ENCODE assay signal across 8 mouse cellular contexts in the genomic region with DNA sequence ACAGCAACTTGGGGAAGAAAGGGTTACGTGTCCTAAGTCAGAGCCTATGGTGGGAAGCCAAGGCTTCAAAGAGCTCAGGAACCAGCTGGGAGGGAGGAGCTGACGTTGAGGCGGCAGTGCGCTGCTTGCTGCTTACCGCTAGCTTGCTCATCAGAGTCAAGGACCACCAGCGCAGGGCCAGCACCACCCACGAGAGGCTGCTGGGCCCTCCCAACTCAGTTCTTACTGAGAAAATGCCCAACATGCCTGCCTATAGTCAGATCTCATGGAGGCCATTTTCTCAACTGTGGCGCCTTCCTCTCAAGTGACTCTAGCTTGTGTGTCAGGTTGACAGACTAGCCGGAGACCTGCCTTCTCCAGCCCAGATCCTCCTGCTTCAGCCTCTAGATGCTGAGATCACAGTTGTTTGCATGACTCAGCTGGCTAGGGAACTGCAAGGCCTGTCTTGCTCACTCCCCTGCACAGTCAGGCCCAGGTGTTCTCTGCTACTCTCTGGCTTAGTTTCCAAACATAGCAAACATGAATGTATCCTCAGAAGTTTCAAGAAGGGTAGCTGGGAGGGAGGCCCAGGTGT. TPM values are rescaled to one million over a fixed set of nuclear protein-coding genes. Genes with fewer than 3 reads are reported as not detected.
DNase-seq lines count a peak whose midpoint lies in the region; ATAC-seq and TF ChIP-seq lines count a peak whose summit lies in the region.

No protein-coding gene starts in this region.

- peak overlapping the region; percentile 5; the same call in 1 of the 2 replicates for H3K4me2 ChIP-seq in lung, embryonic 14.5 days
- peak overlapping the region; percentile 16; the same call in 1 of the 2 replicates for H3K4me2 ChIP-seq in embryonic facial prominence, embryonic 11.5 days (ENCODE audit: low read depth, low read length)
- no peak overlapping the region for H3K4me2 ChIP-seq in hindbrain, embryonic 14.5 days (replicated peaks)

- peaks cover 32% of the 10 kb centered on the region for H3K4me1 ChIP-seq in lung, embryonic 14.5 days (ENCODE audit: insufficient read depth)
- peaks cover 11% of the 10 kb centered on the region for H3K4me1 ChIP-seq in embryonic facial prominence, embryonic 11.5 days (ENCODE audit: control insufficient read depth, insufficient read depth, low read length)
- peaks cover 16% of the 10 kb centered on the region for H3K4me1 ChIP-seq in hindbrain, embryonic 14.5 days (replicated peaks; ENCODE audit: control insufficient read depth, insufficient read depth, low read length)
- H3K4me1 ChIP-seq in thymus, adult 2 months (replicated peaks; ENCODE audit: control insufficient read depth, insufficient read depth, low read length) = peaks cover 42% of the 10 kb centered on the region

- no peaks in the 10 kb centered on the region for H3K27me3 ChIP-seq in lung, embryonic 14.5 days (ENCODE audit: insufficient read depth, low read length)
- no peaks in the 10 kb centered on the region for H3K27me3 ChIP-seq in embryonic facial prominence, embryonic 11.5 days (ENCODE audit: control insufficient read depth, insufficient read depth, low read length)
- H3K27me3 ChIP-seq in hindbrain, embryonic 14.5 days (ENCODE audit: control insufficient read depth, insufficient read depth, low read length) = no peaks in the 10 kb centered on the region
- H3K27me3 ChIP-seq in thymus, adult 2 months (ENCODE audit: control insufficient read depth, insufficient read depth, low read length) = no peaks in the 10 kb centered on the region

- no peak overlapping the region for H3K4me3 ChIP-seq in lung, embryonic 14.5 days (ENCODE audit: low read depth, low read length)
- no peak overlapping the region for H3K4me3 ChIP-seq in embryonic facial prominence, embryonic 11.5 days (ENCODE audit: low read depth, low read length)
- no peak overlapping the region for H3K4me3 ChIP-seq in hindbrain, embryonic 14.5 days (replicated peaks; ENCODE audit: low read length)
- H3K4me3 ChIP-seq in thymus, adult 2 months (ENCODE audit: control insufficient read depth, insufficient read depth, low read length) = peak overlapping the region; percentile 22; the same call in 1 of the 2 replicates

- TF ChIP-seq POLR2A in thymus, adult 2 months (IDR thresholded peaks at IDR 0.05; ENCODE audit: control insufficient read depth, extremely low read depth, insufficient read depth, low read length, poor library complexity) = no peak

- 17% methylated on average over 9 of the region's 9 CpGs for whole genome bisulfite sequencing in lung, embryonic 14.5 days
- 20% methylated on average over 9 of the region's 9 CpGs for WGBS in embryonic facial prominence, embryonic 11.5 days
- 18% methylated on average over 9 of the region's 9 CpGs for WGBS in hindbrain, embryonic 14.5 days
- 7% methylated on average over 9 of the region's 9 CpGs for WGBS in thymus, adult 2 months

- H3K9me3 ChIP-seq in lung, embryonic 14.5 days (ENCODE audit: low read depth, low read length) = no peaks in the 10 kb centered on the region
- H3K9me3 ChIP-seq in embryonic facial prominence, embryonic 11.5 days (replicated peaks; ENCODE audit: control insufficient read depth, low read length) = no peaks in the 10 kb centered on the region
- H3K9me3 ChIP-seq in hindbrain, embryonic 14.5 days (ENCODE audit: control insufficient read depth, low read length) = no peaks in the 10 kb centered on the region

- H3K27ac ChIP-seq in lung, embryonic 14.5 days (ENCODE audit: low read depth) = peak overlapping the region; percentile 79
- no peak overlapping the region for H3K27ac ChIP-seq in embryonic facial prominence, embryonic 11.5 days (replicated peaks; ENCODE audit: low read depth, low read length)
- no peak overlapping the region for H3K27ac ChIP-seq in hindbrain, embryonic 14.5 days
- H3K27ac ChIP-seq in thymus, adult 2 months (ENCODE audit: control insufficient read depth, insufficient read depth, low read length) = peak overlapping the region; percentile 97

- no peak overlapping the region for H3K9ac ChIP-seq in lung, embryonic 14.5 days
- 0 out of 2 replicates have a peak overlapping the region, but pooled peaks have one; percentile 18 for H3K9ac ChIP-seq in embryonic facial prominence, embryonic 11.5 days (replicated peaks; ENCODE audit: low read length)
- H3K9ac ChIP-seq in hindbrain, embryonic 14.5 days = no peak overlapping the region

- TF ChIP-seq CTCF in lung, embryonic 14.5 days (IDR thresholded peaks at IDR 0.05; ENCODE audit: low read depth) = no peak
- TF ChIP-seq CTCF in thymus, adult 2 months (IDR thresholded peaks at IDR 0.05; ENCODE audit: borderline replicate concordance, control insufficient read depth, extremely low read depth, insufficient read depth, low read length, poor library complexity) = peak; percentile 26; the same call in 1 of the 2 replicates

- ATAC-seq in lung, embryonic 14.5 days (ENCODE audit: insufficient read depth) = peak; percentile 80
- no peak for ATAC-seq in embryonic facial prominence, embryonic 11.5 days (replicated peaks; ENCODE audit: insufficient number of reproducible peaks, low FRiP score, low TSS enrichment, low read depth)
- no peak for ATAC-seq in hindbrain, embryonic 14.5 days (ENCODE audit: low FRiP score)

- peak; percentile 93 for DNase-seq in lung, embryonic 14.5 days
- no peak for DNase-seq in lung, postnatal 14 days
- peak; percentile 79 for DNase-seq in embryonic facial prominence, embryonic 11.5 days (ENCODE audit: low spot score)
- peak; percentile 47 for DNase-seq in hindbrain, embryonic 14.5 days (ENCODE audit: low spot score)
- DNase-seq in lung, postnatal 10 days = peak; percentile 74
- DNase-seq in thymus, adult 2 months = peak; percentile 78
- no peak for DNase-seq in ovary, postnatal 36 days (ENCODE audit: low spot score)
- no peak for DNase-seq in gastrocnemius, postnatal 10 days

- no peaks in the 10 kb centered on the region for H3K36me3 ChIP-seq in lung, embryonic 14.5 days (ENCODE audit: insufficient read depth)
- no peaks in the 10 kb centered on the region for H3K36me3 ChIP-seq in embryonic facial prominence, embryonic 11.5 days (replicated peaks; ENCODE audit: control insufficient read depth, insufficient read depth, low read depth, low read length)
- no peaks in the 10 kb centered on the region for H3K36me3 ChIP-seq in hindbrain, embryonic 14.5 days (replicated peaks; ENCODE audit: control insufficient read depth, insufficient read depth)
- H3K36me3 ChIP-seq in thymus, adult 2 months (ENCODE audit: control insufficient read depth, insufficient read depth, low read length) = peaks cover 7% of the 10 kb centered on the region

RNA-seq across cellular contexts. Expression of a gene that starts 51.7 kb away (rescaled TPM):
- polyA plus RNA-seq in lung, embryonic 14.5 days (2014; fragmentation: Nextera tagmentation; extraction: Ambion mirVana) = 37.9 and 42.2 TPM in 2 replicates
- polyA plus RNA-seq in embryonic facial prominence, embryonic 11.5 days (2014; fragmentation: Nextera tagmentation; extraction: Ambion mirVana) = 15.8 and 17.6 TPM in 2 replicates
- 11.3 and 13.1 TPM in 2 replicates for polyA plus RNA-seq in hindbrain, embryonic 14.5 days (2014; fragmentation: Nextera tagmentation; extraction: Ambion mirVana)
- polyA plus RNA-seq in thymus, adult 2 months (2012; rRNA removed) = 121 and 129 TPM in 2 replicates
- total RNA-seq in gastrocnemius, postnatal 10 days (2021) = 10 to 100 TPM in 1 of 2 experiments, 1 to 10 TPM in 1; 7.4 to 10.3 TPM

RNA-seq across cellular contexts. Expression of a gene that starts 52.1 kb away (rescaled TPM):
- 74.8 and 84.5 TPM in 2 replicates for polyA plus RNA-seq in lung, embryonic 14.5 days (2014; fragmentation: Nextera tagmentation; extraction: Ambion mirVana)
- 53.9 and 55.0 TPM in 2 replicates for polyA plus RNA-seq in embryonic facial prominence, embryonic 11.5 days (2014; fragmentation: Nextera tagmentation; extraction: Ambion mirVana)
- polyA plus RNA-seq in hindbrain, embryonic 14.5 days (2014; fragmentation: Nextera tagmentation; extraction: Ambion mirVana) = 73.5 and 76.7 TPM in 2 replicates
- 107 and 113 TPM in 2 replicates for polyA plus RNA-seq in thymus, adult 2 months (2012; rRNA removed)
- 10 to 100 TPM; 56.0 to 59.6 TPM for total RNA-seq in gastrocnemius, postnatal 10 days (2021)

RNA-seq across cellular contexts. Expression of a gene that starts 54.3 kb away (rescaled TPM):
- polyA plus RNA-seq in lung, embryonic 14.5 days (2014; fragmentation: Nextera tagmentation; extraction: Ambion mirVana) = 2.4 TPM in 2 replicates
- polyA plus RNA-seq in embryonic facial prominence, embryonic 11.5 days (2014; fragmentation: Nextera tagmentation; extraction: Ambion mirVana) = 0.87 and 1.1 TPM in 2 replicates
- 1.5 and 2.5 TPM in 2 replicates for polyA plus RNA-seq in hindbrain, embryonic 14.5 days (2014; fragmentation: Nextera tagmentation; extraction: Ambion mirVana)
- polyA plus RNA-seq in thymus, adult 2 months (2012; rRNA removed) = 57.5 and 57.9 TPM in 2 replicates
- total RNA-seq in gastrocnemius, postnatal 10 days (2021) = 1 to 10 TPM; 2.6 to 3.5 TPM

Comparison
In these comparisons a context has a peak if more than half of its experiments do, and no peak if none do; other contexts are left out.
1. DNase-seq: peak in lung, embryonic 14.5 days (single experiment), embryonic facial prominence, embryonic 11.5 days (single experiment), hindbrain, embryonic 14.5 days (single experiment), lung, postnatal 10 days (single experiment) and thymus, adult 2 months (single experiment); none in lung, postnatal 14 days (single experiment), ovary, postnatal 36 days (single experiment) and gastrocnemius, postnatal 10 days (single experiment).
2. H3K27ac ChIP-seq: peak in lung, embryonic 14.5 days (single experiment) and thymus, adult 2 months (single experiment); none in embryonic facial prominence, embryonic 11.5 days (single experiment) and hindbrain, embryonic 14.5 days (single experiment).
3. RNA of a gene that starts 54.3 kb away (polyA plus RNA-seq): 57.5 to 57.9 TPM in thymus, adult 2 months; 2.4 TPM in lung, embryonic 14.5 days, 1.5 to 2.5 TPM in hindbrain, embryonic 14.5 days and 0.87 to 1.1 TPM in embryonic facial prominence, embryonic 11.5 days; every median in the first group is over 10 times any median in the second.